Comparison of ENCODE assay signal across 9 mouse cellular contexts in genomic region chr7:117435730-117436441, GRCm38 (mm10). TPM values are rescaled to one million over a fixed set of nuclear protein-coding genes. Genes with fewer than 3 reads are reported as not detected.
DNase-seq lines count a peak whose midpoint lies in the region; ATAC-seq and TF ChIP-seq lines count a peak whose summit lies in the region.
"Had no signal": no experiment of that assay in that cellular context is flagged by ENCODE, and none has a peak within 500 bp of the region (broad histone marks: within the 10 kb centered on the region; RNA-seq: fewer than 3 reads in every experiment).

No protein-coding gene starts in this region.

- no peak for TF ChIP-seq EP300 in liver, postnatal 0 days (IDR thresholded peaks at IDR 0.05; ENCODE audit: low read depth)

- ATAC-seq in hindbrain, embryonic 13.5 days (ENCODE audit: low FRiP score): peak; percentile 58; the same call in 1 of the 2 replicates
- no peak for ATAC-seq in hindbrain, embryonic 11.5 days (ENCODE audit: low FRiP score)
- ATAC-seq in heart, embryonic 13.5 days (ENCODE audit: extremely low read depth, insufficient number of reproducible peaks, low FRiP score, low TSS enrichment): no peak
- ATAC-seq in liver, postnatal 0 days: no peak

- no peaks in the 10 kb centered on the region for H3K27me3 ChIP-seq in hindbrain, embryonic 13.5 days
- H3K27me3 ChIP-seq in hindbrain, embryonic 11.5 days (ENCODE audit: control insufficient read depth, insufficient read depth, low read length): no peaks in the 10 kb centered on the region
- H3K27me3 ChIP-seq in embryonic facial prominence, embryonic 10.5 days (replicated peaks; ENCODE audit: low read depth, poor library complexity, severe bottlenecking): no peaks in the 10 kb centered on the region
- no peaks in the 10 kb centered on the region for H3K27me3 ChIP-seq in heart, embryonic 13.5 days (replicated peaks)
- no peaks in the 10 kb centered on the region for H3K27me3 ChIP-seq in liver, postnatal 0 days (ENCODE audit: insufficient read depth, low read length)
- H3K27me3 ChIP-seq: liver, embryonic 15.5 days had no signal

- H3K4me1 ChIP-seq in hindbrain, embryonic 13.5 days (replicated peaks): peaks cover 31% of the 10 kb centered on the region
- no peaks in the 10 kb centered on the region for H3K4me1 ChIP-seq in hindbrain, embryonic 11.5 days (replicated peaks; ENCODE audit: control insufficient read depth, insufficient read depth, low read length)
- H3K4me1 ChIP-seq in embryonic facial prominence, embryonic 10.5 days: peaks cover 14% of the 10 kb centered on the region
- peaks cover 45% of the 10 kb centered on the region for H3K4me1 ChIP-seq in heart, embryonic 13.5 days
- H3K4me1 ChIP-seq in liver, postnatal 0 days (ENCODE audit: insufficient read depth): no peaks in the 10 kb centered on the region
- H3K4me1 ChIP-seq: liver, embryonic 15.5 days had no signal

- H3K9me3 ChIP-seq in hindbrain, embryonic 13.5 days: no peaks in the 10 kb centered on the region
- H3K9me3 ChIP-seq in hindbrain, embryonic 11.5 days (ENCODE audit: control insufficient read depth, low read length): no peaks in the 10 kb centered on the region
- H3K9me3 ChIP-seq in embryonic facial prominence, embryonic 10.5 days: no peaks in the 10 kb centered on the region
- H3K9me3 ChIP-seq in heart, embryonic 13.5 days: no peaks in the 10 kb centered on the region
- H3K9me3 ChIP-seq in liver, postnatal 0 days (ENCODE audit: low read length): no peaks in the 10 kb centered on the region
- H3K9me3 ChIP-seq: liver, embryonic 15.5 days had no signal

- H3K27ac ChIP-seq in hindbrain, embryonic 13.5 days: peak overlapping the region; percentile 58; the same call in 1 of the 2 replicates
- H3K27ac ChIP-seq in hindbrain, embryonic 11.5 days (ENCODE audit: low read depth, low read length): no peak overlapping the region
- H3K27ac ChIP-seq in embryonic facial prominence, embryonic 10.5 days (replicated peaks): 0 out of 2 replicates have a peak overlapping the region, but pooled peaks have one; percentile 21
- peak overlapping the region; percentile 34 for H3K27ac ChIP-seq in heart, embryonic 13.5 days (replicated peaks)
- no peak overlapping the region for H3K27ac ChIP-seq in liver, postnatal 0 days (ENCODE audit: low read depth)
- H3K27ac ChIP-seq: liver, embryonic 15.5 days had no signal

- H3K36me3 ChIP-seq in hindbrain, embryonic 13.5 days: no peaks in the 10 kb centered on the region
- H3K36me3 ChIP-seq in hindbrain, embryonic 11.5 days (ENCODE audit: control insufficient read depth, insufficient read depth, low read length): no peaks in the 10 kb centered on the region
- H3K36me3 ChIP-seq in embryonic facial prominence, embryonic 10.5 days (replicated peaks): no peaks in the 10 kb centered on the region
- H3K36me3 ChIP-seq in heart, embryonic 13.5 days: no peaks in the 10 kb centered on the region
- no peaks in the 10 kb centered on the region for H3K36me3 ChIP-seq in liver, postnatal 0 days (replicated peaks; ENCODE audit: insufficient read depth, low read length)
- H3K36me3 ChIP-seq: liver, embryonic 15.5 days had no signal

- no peak overlapping the region for H3K9ac ChIP-seq in hindbrain, embryonic 13.5 days
- H3K9ac ChIP-seq in hindbrain, embryonic 11.5 days (ENCODE audit: low read depth, low read length): no peak overlapping the region
- H3K9ac ChIP-seq in heart, embryonic 13.5 days: no peak overlapping the region
- no peak overlapping the region for H3K9ac ChIP-seq in liver, postnatal 0 days (replicated peaks)
- H3K9ac ChIP-seq: liver, embryonic 15.5 days had no signal

- no peak overlapping the region for H3K4me2 ChIP-seq in hindbrain, embryonic 13.5 days
- H3K4me2 ChIP-seq in hindbrain, embryonic 11.5 days (replicated peaks; ENCODE audit: low read depth, low read length): no peak overlapping the region
- no peak overlapping the region for H3K4me2 ChIP-seq in heart, embryonic 13.5 days
- H3K4me2 ChIP-seq in liver, postnatal 0 days (ENCODE audit: low read depth, low read length): no peak overlapping the region
- H3K4me2 ChIP-seq: liver, embryonic 15.5 days had no signal

- H3K4me3 ChIP-seq in hindbrain, embryonic 13.5 days: no peak overlapping the region
- no peak overlapping the region for H3K4me3 ChIP-seq in hindbrain, embryonic 11.5 days (ENCODE audit: low read depth, low read length)
- no peak overlapping the region for H3K4me3 ChIP-seq in embryonic facial prominence, embryonic 10.5 days
- no peak overlapping the region for H3K4me3 ChIP-seq in heart, embryonic 13.5 days
- no peak overlapping the region for H3K4me3 ChIP-seq in liver, postnatal 0 days (ENCODE audit: low read depth, low read length)
- H3K4me3 ChIP-seq: liver, embryonic 15.5 days had no signal

- intact Hi-C loops in left cerebral cortex, postnatal 25 days (cut with DNase I): loop anchor here (5.0 kb wide), 1 partner anchor 56 kb away; no protein-coding TSS in a partner anchor

- no peak for DNase-seq in hindbrain, embryonic 11.5 days (ENCODE audit: low spot score)
- DNase-seq in embryonic facial prominence, embryonic 10.5 days (ENCODE audit: low spot score): no peak
- DNase-seq in left cerebral cortex, postnatal 25 days (ENCODE audit: low spot score in 2 of 2): peak; percentile 51 to 78
- no peak for DNase-seq in spleen, postnatal 4 days (ENCODE audit: low spot score in 2 of 2)
- DNase-seq in spleen, postnatal 36 days (ENCODE audit: low spot score in 2 of 2): no peak
- no peak for DNase-seq in liver, postnatal 0 days

- 86% methylated on average over 12 of the region's 12 CpGs for WGBS in hindbrain, embryonic 13.5 days
- 90% methylated on average over 12 of the region's 12 CpGs for WGBS in hindbrain, embryonic 11.5 days
- 89% methylated on average over 12 of the region's 12 CpGs for WGBS in embryonic facial prominence, embryonic 10.5 days
- WGBS in heart, embryonic 13.5 days: 70% methylated on average over 12 of the region's 12 CpGs
- WGBS in liver, postnatal 0 days (ENCODE audit: insufficient replicate concordance): 80% methylated on average over 12 of the region's 12 CpGs

- no peak for TF ChIP-seq CTCF in liver, postnatal 0 days (IDR thresholded peaks at IDR 0.05; ENCODE audit: low read depth)

RNA-seq across cellular contexts. Expression of gene Xylt1, which starts 55.1 kb away (rescaled TPM):
- 2.3 and 2.5 TPM in 2 replicates for polyA plus RNA-seq in hindbrain, embryonic 13.5 days (2015; fragmentation: Nextera tagmentation; extraction: Ambion mirVana)
- polyA plus RNA-seq in hindbrain, embryonic 11.5 days (2014; fragmentation: Nextera tagmentation; extraction: Ambion mirVana): 1.3 and 2.1 TPM in 2 replicates
- 0.84 and 0.86 TPM in 2 replicates for polyA plus RNA-seq in embryonic facial prominence, embryonic 10.5 days (2016; fragmentation: Nextera tagmentation; extraction: Ambion mirVana)
- polyA plus RNA-seq in heart, embryonic 13.5 days (2015; fragmentation: Nextera tagmentation; extraction: Ambion mirVana): 0.66 and 0.94 TPM in 2 replicates
- total RNA-seq in left cerebral cortex, postnatal 25 days (2021): 10 to 100 TPM; 48.6 to 52.1 TPM
- polyA plus RNA-seq in liver, postnatal 0 days (2015; fragmentation: Nextera tagmentation; extraction: Ambion mirVana): 0.20 and 0.31 TPM in 2 replicates

Comparison
In these comparisons a context has a peak if more than half of its experiments do, and no peak if none do; other contexts are left out.
1. H3K27ac ChIP-seq: peak in hindbrain, embryonic 13.5 days (single experiment), embryonic facial prominence, embryonic 10.5 days (single experiment) and heart, embryonic 13.5 days (single experiment); none in hindbrain, embryonic 11.5 days (single experiment) and liver, postnatal 0 days (single experiment).
2. DNase-seq: peak in left cerebral cortex, postnatal 25 days (2 of 2); none in hindbrain, embryonic 11.5 days (single experiment), embryonic facial prominence, embryonic 10.5 days (single experiment), spleen, postnatal 4 days (0 of 2), spleen, postnatal 36 days (0 of 2) and liver, postnatal 0 days (single experiment).